Mouse (Mus musculus) embryo, embryonic 10.5 days (tissue): ENCODE results near the gene Zfp628.
"Not testable (repeated sequence)": the region's sequence is repeated elsewhere in the genome, so short reads cannot be mapped to it uniquely, and the experiment has no call there.

Experiments used
- DNase-seq: peaks from one replicate; pipeline ENCODE4 v3.0.0-alpha.2; 2015; ENCODE audit warnings: low spot score

Zfp628 gene

GRCm38 (mm10) chr7:4915007-4915665 is at the start of gene Zfp628:
Gene Zfp628 (plus strand): TSS chr7:4915217.
- peak; percentile 98 for DNase-seq

DNA sequence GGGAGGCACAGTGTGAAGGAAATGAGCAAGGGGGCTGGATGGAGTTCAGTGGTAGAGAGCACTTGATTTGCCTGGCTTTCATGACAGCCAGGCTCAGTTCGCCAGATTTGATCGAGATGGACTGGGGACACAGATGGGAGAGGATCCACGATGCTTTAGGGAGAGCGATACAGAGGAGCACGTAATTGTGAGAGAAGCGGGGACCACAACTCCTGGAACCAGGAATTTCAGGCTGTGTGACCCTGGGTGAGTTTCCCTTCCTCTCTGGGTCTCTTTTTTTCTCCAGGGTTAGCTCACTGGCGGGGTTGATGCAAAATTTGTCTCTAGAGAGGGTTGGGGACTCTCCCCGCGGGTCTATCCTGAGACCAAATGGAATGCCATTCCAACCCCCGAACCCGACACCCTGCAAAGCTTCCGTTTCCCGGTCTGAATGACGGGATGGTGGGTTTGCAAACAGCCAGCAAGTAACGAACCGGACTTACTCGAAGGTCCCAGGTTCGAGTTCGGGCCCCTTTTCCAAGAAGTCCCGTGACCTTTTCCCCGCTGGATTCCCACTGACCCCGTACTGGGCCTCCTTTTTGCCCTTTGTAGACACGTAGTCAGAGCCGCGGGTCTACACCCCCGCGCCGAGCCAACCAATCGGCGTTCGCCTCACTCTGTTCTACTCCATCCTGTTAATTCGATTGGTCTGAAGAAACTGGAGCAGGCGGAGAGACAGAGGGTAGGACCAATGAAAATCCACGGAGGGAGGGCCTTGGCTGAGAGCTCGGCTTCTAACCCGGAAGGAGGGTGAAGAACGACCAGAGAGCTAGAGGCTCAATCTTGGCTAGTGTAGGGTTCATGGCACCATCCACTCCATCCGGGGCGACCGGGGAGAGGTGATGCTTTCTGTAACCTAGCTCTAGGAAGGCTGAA is 49.2 kb upstream of the Zfp628 start:
- DNase-seq: peak; percentile 99

DNA sequence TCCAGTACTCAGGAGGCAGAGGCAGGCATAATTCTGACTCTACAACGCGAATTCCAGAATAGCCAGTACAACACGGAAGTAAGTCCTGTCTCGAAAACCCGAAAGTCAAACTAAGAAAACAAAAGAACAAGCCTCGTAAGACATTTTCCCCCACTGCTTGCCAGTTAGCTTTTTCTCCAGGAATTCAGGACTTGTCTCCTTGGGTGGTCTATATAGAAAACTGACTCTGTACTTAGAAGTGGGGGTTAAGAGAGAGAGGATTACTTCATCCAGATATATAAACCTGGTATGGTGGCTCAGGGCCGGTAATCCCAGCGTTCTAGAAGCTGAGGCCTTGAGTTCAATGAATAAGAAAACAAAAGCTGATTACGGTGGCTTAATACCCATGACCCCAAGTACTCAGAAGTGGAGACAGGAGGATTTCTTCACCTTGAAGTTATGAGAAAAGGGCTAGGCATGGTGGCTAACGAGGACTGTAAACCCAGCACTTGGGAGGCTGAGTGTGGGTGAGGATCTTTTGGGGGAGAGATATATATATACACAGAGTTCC is 48.3 kb upstream of the Zfp628 start:
- DNase-seq: no peak

- DNase-seq: no peak
These were observed 44.9 kb upstream of the Zfp628 start, which contains the start of gene Isoc2b for GRCm38 (mm10) chr7:4870133-4870532. Gene Isoc2b (minus strand): TSS chr7:4870258.

DNA sequence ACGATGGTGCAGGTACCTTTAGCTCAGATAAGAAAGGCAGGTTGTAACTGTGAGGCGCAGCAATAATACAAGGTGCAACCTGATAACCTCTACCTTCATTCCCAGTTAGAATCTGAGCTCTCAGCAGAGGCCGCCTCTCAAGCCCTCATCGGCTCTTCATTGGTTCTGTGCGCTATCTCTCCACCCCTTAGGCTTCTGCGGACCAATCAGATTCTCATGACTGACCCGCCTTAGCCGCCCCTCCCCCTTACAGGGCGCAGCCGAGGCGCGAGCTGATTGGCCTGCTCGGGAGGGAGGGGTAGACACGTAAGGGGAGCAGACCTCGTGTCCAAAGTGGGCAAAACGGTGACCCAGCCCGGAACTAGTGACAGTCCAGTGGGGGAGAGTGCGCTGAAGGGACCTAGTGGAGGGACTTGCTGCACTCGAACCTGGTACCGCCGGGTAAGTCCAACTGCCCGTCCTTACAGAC is 38.2 kb upstream of the Zfp628 start, which contains the start of gene Isoc2a:
TSS of gene Isoc2a (plus strand) at position 401 of the 469 bp plus-strand sequence.
- DNase-seq: peak; percentile 96

GRCm38 (mm10) chr7:4877226-4877625 is 37.8 kb upstream of the Zfp628 start:
- no peak for DNase-seq

GRCm38 (mm10) chr7:4878186-4878585 is 36.8 kb upstream of the Zfp628 start:
- DNase-seq: no peak

DNA sequence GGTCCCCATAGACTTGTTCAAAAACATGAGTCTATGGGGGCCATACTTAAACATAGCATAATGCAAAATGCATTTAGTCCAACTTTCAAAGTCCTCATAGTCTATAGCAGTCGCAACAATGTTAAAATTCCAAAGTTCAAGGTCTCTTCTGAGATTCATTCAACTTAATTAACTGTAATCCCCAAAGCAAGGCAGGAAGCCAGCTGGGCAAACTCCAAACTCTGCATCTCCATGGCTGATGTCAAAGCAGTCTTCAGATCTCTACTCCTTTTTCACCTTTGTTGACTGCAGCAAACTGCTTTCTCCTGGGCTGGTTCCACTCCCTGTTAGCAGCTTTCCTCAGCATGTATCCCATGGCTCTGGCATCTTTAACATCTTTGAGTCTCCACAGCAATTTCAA is 36.0 kb upstream of the Zfp628 start:
- not testable (repeated sequence) for DNase-seq

- no peak for DNase-seq
These were observed 28.3 kb upstream of the Zfp628 start for GRCm38 (mm10) chr7:4886680-4887079.

DNA sequence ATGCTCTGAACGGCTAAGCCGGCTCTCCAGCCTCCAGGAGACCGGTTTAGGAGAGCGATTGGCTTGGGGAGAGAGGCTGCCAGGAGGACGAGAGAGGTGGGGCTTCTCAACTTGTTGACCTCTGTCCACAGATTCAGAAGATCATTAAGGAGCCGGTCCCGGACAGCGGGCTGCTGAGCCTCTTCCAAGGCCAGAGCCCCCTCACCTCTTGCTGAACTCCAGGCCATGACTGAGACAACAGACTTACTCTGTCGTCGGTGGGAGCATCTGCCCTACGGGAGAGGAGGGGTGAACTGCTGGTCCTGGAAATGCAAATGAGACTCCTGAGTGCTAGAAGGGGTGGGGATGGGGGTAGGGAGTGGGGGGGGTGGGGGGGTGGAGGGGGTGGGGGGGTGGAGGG is 19.8 kb upstream of the Zfp628 start:
- no peak for DNase-seq

DNA sequence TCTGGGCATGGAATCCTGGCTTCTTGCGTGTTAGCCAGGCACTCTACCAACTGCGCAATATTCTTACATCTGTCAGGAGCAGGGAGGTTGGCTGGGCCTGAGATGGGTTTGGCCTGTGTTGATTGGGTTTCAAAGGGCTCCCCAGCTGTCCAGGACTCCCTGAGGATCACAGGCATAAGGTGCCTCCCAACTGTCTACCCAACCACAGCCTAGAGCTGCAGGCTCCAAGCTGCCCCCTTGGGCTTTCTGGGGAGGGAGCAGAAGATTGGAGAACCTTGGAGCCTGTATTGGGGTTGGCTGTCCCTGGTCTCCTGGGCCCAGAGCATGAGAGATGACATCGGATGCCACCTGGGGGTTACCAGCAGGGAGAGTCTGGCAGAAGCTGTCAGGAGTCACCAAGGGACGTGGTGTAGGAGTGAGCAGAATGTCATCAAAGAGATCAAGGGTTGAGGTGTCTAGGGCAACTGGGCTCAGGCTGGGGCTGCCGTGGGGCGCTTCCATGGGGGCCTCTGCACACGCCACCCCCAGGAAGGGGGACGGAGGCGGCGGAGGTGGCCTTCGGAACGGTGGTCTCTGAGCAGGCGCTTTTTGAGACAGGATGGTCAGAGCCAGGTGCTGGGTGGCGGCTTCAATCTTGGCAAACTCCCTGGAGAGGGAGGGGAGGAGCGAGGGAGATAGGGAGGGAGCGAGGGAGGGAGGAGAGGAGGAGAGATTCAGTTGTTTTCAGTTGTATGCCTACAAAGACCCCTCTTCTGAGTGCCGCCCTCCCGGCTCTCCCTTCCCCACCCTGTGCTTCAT is 16.0 kb upstream of the Zfp628 start:
- peak; percentile 17 for DNase-seq

DNA sequence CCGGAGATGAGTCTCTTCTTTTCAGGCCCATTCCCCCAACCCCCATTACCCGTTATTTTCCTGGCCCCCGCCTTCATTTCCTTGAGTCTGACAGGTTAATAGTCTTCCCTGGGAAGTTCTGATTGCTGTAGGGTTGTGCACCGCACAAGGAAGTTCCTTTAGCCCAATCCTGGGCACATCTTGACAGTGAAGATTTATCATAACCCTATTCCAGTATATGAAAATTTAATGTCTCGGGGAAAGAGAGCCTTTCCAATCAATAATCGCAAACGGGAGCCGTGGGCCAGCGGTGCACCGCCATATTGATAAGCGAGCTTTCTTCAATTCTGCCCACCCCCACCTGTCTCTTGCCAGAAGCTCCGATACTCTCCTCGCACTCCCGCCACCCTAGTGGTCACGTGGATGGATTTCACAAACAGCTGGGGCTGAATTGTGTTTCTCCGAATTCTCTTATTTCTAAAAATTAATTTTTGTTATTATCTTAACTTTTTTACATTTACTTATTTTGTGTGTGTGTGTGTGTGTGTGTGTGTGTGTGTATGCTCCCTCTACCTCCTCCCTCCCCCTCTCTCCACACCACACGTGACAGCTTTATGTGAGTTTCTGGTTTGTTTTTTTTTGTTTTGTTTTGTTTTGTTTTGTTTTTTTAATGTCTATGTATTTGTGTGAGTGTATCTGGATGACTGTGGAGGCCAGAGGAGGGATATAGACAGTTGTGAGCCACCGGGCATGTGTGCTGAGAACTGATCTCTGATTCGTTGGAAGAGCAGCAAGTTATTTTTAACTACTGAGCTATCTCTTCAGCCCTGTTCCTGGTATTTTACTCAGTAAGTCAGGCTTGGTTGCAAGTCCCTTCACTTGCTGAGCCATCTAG is 15.1 kb upstream of the Zfp628 start:
- DNase-seq: peak; percentile 37

- no peak for DNase-seq
These were observed 14.5 kb upstream of the Zfp628 start for GRCm38 (mm10) chr7:4900523-4900851.

DNA sequence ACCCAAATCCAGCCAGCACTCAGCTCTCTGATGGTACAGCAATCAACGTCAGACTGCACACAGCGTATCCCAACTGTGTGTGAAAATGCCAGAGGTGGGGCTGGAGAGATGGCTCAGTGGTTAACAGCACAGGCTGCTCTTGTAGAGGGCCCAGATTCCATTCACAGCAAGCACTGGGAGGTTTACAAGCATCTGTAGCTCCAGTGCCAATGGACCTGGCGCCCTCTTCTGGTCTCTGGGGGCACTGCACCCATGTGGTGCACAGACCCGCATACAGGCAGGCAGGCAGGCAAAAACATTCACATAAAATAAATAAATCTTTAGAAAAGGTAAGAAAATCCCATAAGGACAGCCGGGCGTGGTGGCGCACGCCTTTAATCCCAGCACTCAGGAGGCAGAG is 13.8 kb upstream of the Zfp628 start:
- peak; percentile 56 for DNase-seq

- no peak for DNase-seq
These were observed 12.6 kb upstream of the Zfp628 start for GRCm38 (mm10) chr7:4902404-4902803.

DNA sequence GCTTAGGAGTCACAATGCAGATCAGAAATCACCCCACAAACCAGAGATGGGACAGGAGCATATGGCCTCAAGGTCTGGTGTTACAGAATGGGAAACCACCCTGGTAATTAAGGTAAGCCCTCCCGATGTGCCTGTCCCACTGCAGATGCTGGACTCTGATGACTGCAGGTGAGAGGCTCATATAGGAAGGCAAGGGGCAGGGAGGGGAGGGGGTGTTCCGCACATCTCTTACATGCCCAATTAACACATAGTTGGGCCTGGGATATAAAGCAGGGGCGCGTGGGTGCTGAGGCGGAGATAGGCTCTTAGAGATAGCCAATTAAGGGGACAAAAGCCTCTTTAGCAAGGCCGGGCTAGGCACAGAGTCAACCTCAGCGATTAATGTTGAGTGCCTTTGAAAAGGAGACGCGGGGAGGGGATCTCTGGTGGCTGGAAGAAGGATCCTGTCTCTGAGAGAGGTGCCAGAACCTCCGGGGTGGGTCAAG is 8.5 kb upstream of the Zfp628 start, which contains the start of gene Gm36210:
TSS of gene Gm36210 (minus strand) at position 51 of the 485 bp plus-strand sequence.
- no peak for DNase-seq

DNA sequence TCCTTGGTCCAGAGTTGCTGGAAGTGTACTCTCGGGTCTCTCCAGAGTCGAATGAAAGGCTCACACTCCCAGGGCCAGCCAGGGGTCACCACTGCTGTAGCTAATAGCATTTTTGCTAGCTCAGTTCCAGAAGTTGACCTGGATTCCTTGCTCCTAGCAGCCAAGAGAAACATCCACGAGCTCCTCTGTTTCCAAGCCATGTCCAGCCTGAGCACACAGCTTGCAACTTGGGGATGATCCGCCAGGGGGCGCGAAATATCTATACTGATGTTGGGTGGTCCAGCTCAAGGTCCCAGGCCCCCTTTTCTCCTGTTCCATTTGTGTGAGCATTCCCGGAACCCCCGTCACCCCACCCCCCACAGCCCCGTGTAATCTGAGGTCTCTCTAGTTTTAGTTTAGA is 3.5 kb upstream of the Zfp628 start:
- peak; percentile 85 for DNase-seq

DNA sequence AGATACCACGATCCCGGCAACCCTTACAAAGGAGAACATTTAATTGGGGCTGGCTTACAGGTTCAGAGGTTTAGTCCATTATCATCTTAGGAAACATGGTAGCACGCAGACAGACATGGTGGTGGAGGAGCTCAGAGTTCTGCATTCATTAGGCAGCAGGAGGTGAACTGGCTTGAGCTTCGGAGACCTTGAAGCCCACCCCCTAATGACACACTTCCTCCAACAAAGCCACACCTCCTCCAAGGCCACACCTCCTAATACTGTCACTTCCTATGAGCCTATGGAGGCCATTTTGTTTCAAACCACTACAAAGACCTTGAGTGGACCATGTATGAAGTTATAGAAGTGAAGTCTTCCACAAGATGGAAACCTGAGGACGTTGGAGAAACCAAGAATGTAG is 2.8 kb upstream of the Zfp628 start:
- DNase-seq: peak; percentile 26

- DNase-seq: no peak
These were observed 826 bp downstream of the Zfp628 start for GRCm38 (mm10) chr7:4915669-4916416.

DNA sequence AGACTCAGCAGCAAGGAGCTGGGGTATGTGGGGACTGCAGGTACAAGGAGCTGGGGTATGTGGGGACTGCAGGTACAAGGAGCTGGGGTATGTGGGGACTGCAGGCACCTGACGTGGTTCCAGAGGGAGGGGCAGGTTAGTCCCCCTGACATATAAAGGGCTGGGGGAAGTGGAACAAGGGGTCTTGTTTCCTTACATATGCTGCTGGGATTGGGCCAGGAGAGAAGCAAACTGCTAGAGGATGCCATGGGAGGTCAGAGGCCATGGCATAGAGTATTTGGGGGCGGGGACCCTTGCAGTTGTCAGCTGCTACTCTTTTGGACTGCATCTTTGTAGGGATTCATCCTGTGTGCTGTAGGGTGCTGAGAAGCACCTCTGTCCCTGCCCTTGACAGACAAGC is 2.5 kb downstream of the Zfp628 start:
- no peak for DNase-seq
